Mouse (Mus musculus) granulocyte monocyte progenitor cell, adult 5-6 weeks (primary cell): ENCODE data around the gene Pde4b. TPM values are rescaled to one million over a fixed set of nuclear protein-coding genes. Genes with fewer than 3 reads are reported as not detected.
A peak's percentile ranks its signal among the peaks of the same experiment; 100 is the strongest.

Experiments used
- ATAC-seq: replicated peaks from 2 replicates; pipeline ENCODE4 v1.8.0; 2016; ENCODE audit warnings: mild to moderate bottlenecking, moderate TSS enrichment, inconsistent platforms; ENCODE audit not compliant: poor library complexity, severe bottlenecking
- total RNA-seq, 2 experiments: library from RNA; stranded (forward) in 1 of 2; stranded (reverse) in 1 of 2; fragments of 200-712, 200-1000 nt in 1 of 2; fragments of >200 nt in 1 of 2; fragmentation: Nextera tagmentation in 1 of 2; gene quantifications; 2 replicates each; pipeline ENCODE4 v1.2.3; 2014 to 2017

Pde4b gene
- total RNA-seq, 2 experiments from 2014 or later = 6.1 to 10.3 TPM

DNA sequence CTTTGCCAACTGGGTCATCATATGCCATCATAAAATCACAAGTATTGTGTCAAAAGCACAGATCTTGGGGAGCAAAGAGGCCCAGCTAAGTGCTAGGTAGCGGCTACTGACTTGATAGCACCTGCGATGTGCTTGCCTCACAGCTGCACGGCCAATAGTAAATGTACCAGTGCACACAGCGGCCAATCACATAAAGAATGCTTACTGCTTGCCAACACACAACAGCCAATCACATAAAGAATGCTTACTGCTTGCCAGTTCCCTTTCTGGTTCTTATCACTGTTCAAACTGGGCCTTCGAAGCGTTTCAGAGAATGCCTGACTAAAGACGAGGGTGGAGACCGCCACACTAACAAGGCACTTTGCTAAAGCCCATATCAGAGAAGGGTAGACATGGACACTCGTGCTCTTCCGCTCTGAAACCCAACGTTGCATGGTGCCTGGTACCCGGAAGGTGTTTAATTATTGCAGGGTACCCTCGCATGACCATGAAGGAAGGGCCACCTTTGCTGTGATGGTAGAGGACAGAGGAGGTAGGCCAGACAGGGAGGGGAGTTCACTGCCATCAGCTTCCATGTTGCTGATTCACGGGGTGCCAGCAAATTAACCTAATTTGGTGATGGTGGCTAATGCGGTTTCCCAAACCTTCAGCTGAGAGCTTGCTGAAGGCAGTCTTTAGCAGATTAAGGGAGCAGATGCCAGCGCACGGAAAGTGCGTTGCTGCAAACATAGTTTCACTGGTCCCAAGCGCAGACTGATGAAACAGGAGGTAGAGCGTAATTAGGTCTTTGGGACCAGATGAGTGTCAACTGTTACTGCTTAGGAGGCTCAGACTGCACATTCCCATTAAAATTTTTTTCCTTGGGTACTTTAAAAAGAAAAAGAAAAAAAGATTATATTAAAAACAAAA is 409.2 kb downstream of the Pde4b start:
- no peak for ATAC-seq

DNA sequence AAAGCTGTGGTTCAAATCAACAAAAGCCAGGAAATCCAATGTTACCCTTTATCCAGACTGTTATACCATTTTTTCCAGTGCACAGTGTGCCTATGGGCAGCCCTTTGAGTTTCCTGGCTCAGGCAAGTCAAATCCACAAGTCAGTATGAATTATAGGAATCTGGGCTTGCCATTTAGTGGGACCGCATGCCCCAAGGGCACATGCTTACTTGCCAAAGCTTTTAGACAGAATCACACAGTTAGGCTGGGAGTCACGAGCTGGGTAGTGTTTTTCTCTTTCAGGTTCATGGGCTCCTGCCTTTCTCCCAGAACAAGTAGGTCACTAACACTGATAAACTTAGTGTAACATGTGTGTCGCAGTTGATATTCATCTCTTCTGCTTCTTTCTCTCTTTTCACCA is 409.9 kb downstream of the Pde4b start:
- no peak for ATAC-seq

DNA sequence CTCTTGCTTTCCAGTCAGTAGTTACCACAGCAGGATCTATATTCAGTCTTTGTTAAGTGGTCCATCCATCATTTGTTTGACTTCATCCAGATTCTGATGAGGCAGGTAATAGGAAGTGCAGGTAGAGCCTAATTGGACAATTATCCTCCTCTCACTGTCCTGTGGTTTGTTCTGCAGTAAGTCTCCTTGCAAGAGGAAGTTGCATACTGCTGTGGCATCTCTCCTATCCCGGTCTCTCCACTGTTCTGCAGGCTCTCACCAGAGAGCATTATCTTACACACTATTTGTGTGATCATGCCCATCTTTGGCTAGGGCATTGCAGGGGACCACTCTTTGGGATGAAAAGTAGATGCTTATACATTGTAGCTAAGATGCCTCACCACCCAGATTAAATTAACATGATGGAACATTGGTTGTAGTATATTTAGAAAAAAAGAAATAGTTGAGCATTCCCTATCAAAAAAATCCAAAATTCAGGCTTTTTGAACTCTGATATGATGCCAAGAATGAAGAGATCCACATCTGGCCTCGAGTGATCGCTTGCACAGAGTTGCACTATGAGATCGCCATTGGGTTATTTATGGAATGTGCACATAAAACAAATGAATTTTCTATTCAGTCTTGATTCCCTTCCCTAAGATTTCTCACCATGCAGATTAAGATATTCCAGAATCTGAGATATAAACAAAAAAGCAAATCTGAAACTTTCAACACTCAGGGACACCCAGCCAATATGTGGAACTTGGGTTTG is 411.0 kb downstream of the Pde4b start:
- peak; percentile 57 for ATAC-seq

DNA sequence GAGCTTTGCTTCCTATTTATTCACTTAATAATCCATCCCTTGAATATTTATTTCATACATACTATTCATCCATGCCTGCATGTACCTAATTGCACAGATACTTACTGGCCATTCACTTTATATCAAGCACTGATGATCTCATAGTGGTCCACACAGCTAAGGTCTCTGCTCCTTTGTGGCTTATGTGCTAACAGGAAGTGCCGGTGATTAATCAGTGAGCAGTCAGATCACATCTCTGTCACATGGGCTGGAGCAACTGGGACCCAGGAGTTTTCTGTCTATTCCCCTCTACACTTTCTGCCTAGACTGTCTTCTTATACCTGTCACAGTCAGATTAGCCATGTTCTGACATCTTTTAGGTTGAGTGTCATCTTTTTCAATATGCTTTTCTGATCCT is 411.6 kb downstream of the Pde4b start:
- ATAC-seq = peak; percentile 88

DNA sequence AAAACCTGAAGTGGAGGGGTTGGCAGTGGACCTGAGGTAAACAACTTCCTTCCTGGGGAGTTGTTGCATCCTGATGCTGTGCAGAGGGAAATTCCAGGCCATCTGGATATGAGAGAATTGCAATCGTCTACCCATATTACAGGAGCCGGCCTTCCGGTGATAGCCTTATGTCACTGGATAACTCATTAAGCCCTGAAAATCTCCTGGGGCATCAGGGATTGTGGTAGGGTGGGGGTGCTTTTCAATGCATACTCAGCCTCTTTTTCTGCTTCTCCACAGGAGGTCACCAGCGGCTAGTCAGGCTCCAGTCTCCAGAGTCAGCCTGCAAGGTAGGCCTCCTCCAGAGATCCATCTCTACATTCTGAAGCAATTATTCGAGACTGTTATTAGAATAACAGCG is 418.4 kb downstream of the Pde4b start:
- no peak for ATAC-seq

DNA sequence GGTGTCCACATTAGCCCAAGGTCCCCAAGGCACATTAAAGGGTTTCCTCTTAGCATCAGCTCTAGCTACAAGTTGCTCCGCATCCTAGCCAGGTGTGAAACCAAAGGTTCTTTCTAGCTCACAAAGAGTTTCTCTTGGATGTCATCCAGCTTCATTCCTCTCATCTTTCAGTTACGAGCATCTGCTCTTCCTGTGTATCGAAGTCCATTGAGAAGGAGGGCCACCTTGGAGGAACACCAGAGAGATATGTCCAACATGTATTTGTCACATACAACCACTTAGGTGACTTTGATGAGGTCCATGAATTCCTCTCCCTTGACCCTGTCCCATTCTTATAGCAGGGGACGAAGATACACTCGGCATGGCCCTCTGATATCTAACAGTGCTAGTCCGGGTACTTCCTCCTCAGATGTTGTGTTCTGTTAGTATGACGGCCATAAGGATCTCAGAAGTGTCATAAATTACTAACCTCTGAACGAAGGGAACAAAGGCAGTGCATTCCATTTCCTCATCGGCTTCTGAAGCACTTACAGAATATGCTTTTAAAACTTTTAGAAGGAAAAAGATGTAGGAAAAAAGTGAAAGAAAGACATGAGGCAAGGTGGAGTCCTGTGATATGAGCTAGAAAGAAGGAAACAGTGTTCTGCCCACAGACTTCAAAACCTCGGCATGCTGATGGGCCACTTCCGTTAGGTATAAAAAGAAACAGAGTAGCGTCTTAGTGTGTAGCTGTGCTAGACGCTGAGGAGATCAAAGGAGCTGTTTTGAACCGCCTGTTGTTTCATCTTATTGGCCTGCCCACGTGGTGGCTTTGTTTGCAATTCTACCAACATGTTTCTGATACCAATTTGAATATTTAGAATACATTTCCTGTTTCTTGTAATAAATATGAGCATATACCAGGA is 419.3 kb downstream of the Pde4b start:
- ATAC-seq = peak; percentile 64

DNA sequence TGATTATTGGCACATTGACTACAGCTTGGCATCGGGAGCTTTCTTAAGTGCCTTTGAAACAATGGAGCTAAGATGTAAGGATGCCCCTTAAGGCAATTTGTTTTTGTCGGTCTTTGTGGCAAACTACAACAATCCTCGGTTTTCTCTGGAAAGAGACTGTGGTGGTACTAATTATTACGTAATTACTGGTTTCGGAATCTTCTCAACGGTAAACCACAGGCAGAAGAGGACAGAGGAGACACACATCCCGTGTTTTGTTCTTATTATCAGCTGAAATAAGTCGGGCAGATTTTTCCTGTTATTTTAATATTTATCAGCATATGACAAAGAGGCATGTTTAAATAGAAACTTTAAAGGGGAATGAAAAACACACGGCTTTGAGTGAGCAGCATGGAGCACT is 420.0 kb downstream of the Pde4b start:
- peak; percentile 64 for ATAC-seq

DNA sequence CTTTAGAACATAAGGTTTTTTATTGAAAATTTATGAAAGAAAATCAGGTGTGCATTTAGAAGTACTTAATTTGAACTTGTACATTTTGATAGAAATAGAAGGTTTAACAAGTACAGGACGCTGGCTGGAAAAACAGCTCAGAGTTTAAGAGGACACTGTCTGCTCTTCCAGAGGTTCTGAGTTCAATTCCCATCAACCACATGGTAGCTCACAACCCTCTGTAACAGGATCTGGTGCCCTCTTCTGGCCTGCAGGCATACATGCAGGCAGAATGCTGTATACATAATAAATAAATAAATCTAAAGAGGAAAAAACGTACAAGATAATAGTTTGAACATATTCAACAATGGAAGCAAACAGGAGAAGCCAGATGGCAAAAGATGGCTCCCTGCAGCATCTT is 420.4 kb downstream of the Pde4b start:
- no peak for ATAC-seq

DNA sequence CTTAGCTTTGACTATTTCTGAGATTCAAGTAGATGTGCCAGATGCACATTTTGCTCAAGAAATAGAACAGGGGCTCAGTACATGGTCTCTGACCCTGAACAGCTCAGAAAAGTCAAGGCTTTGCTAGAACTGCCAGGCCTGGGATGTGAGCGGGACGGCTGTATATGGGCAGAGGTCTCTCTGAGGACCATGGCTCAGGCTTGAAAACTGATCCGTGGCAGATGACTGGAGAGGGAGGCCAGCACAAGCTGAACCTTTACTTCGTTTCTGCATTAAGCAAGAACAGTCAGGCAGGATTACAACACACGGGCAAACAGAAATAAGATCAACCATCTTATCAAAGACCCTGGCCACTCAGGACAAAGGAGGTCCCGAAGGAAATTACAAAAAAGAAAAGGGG is 422.7 kb downstream of the Pde4b start:
- ATAC-seq = no peak

DNA sequence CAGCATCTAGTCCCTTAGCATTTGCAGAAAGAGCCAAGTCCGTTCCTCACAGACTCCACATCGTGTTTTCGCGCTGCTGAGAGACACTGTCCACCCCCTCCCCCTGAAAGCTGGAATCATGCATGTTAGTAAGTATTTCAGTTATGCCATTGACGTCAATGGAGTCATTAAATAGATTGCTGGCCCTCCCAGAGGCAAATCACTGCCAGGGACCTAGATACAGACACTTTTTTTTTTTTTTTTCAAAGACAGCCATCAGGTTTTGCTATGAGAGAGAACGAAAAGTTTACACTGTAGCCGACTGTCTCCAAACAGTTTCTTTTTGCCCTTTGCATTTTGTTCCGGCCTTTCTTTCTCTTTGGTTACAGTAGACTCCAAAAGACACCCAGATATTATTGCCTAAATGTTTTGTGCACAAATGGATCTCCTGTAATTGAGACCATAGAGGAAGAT is 423.6 kb downstream of the Pde4b start:
- ATAC-seq = 0 out of 2 replicates have a peak, but pooled peaks have one; percentile 12

DNA sequence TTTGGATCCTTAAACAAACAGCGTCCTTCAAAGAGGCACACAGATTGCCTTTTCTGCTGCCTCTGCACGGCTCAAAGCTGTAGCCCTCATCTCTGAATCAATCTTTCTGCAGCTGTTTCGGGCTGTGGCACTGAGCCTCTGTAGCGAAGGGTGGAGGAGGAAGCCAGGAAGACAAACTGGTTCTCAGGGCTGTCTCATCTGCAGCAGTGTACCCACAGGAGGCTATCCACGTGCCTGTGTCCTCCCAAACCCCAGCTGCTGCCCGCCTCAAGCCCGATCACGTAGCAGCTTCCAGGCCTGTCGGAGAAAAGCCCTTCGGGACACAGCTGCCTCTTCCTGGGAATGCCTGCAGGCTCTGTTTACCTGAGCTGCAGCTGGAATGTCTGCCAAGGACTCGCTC is 424.2 kb downstream of the Pde4b start:
- ATAC-seq = no peak

DNA sequence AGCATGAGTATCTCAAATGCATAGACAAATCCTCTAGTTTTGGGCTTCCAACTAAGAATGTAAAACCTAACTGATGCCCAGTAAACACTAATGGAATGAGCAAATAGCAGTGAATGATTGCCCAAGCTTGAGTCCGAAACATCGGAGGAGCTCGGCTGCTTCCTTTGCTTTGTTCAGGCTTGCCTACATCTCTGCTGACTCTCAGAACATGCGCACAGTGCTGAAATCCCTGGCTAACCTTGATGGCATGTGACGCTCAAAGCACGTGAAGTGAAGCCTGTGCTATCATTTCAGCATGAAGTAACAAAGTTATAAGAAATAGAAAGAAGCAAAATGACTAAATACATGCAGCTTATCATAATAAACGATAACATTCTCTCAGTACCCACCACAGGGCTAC is 425.6 kb downstream of the Pde4b start:
- ATAC-seq = no peak

DNA sequence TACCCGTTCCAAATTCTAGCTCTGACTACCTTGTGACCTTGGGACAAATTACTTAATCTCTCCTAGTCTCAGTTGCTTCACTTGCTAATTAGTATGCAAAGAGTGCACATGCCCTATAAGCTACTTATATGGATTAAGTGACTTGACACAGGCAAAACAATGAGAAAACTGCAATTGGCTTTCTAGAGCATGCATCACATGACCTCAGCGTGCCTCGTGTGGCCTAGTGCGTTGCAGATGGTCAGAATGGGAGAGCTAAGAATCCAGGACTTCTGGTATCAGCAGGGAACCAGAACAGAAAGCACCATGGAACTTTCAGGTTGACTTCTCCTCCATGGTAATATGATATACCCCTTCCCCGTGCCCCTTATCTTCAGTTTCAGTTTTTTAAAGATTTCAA is 426.2 kb downstream of the Pde4b start:
- ATAC-seq = no peak

DNA sequence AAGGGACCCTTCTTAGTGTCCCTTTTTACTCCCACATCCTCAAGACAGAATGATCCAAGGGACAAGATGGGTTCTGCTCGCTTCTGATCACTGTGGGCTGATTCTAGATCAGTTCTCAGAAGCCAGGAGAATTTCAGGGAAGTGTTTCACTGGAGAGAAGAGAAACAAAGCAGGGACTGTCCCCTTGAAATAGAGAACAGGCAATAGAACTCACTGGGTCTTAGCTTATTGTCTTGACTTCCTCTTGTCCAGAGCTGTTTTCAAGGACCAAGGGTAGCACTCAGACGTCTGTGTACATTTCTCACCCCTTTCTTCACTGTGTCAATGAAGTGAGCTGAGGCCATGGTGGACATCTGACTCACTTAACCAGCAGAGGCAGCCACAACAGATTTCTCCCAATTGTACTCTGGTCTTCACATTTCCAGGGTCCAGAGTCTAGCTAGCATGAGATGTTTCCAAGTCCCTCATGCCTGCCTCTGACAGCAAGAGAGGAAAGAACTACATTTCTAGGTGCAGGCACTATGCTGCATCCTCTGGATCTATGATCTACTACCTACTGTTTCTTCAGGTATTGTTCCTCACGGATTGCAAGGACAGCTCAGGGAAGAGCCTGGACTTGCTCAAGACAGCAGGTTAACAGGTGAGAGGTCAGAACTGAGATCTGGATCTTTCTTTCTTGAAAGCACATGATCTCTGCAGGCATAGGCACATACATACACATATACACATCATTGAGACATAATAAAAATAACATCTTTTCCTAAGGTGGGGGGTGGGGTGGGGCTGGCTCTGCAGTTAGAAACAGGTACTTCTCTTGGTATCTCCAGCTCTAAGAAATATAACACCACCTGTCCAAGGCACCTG is 427.9 kb downstream of the Pde4b start:
- peak; percentile 9 for ATAC-seq

DNA sequence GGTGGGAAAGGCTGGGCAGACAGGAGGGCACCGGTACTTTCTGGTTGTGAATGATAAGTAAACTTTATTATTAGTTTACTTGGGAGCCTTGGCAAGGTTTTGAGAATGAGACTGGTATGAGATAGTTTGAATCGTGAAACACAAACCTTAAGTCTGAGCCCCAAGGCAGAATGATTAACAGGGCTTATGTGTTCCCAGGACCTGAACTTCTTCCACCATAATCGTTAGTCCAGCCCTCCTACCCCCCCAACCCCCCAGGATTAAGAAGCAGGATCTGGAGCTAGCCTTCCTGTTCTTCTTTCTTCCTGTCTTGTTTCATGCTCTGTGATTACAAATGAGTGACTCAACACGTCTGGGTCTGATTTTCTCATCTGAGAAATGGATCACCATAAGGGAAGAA is 429.1 kb downstream of the Pde4b start:
- no peak for ATAC-seq

DNA sequence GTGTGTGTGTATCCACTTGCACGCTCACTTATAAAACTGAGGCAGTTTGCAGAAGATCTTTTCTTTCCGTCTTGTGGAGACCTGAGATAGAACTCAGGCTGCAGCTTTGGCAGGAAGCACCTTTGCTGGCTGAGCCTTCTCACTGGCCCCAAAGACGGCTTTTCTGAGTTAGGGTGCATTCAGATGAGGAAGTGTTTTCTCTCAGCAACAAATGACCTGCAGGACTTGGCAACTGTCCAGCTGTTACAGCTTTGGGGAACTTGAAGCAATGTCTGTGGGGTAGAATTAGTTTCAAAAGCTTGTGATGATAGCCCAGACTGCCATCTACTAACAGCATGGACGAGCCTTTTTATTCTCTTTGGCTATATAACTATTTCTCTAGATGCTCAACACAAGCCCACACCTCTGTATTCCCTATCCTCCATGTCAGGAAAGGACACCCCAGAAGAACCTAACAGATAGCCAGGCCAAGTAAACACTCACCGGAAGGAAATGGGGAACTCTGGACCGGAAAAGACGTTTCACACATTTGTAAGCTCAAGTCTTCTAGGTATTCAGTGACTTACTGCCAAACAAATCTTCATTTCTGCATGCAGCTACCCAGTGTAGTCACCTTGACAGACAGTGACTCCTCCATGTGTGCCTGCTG is 429.8 kb downstream of the Pde4b start:
- ATAC-seq = peak; percentile 68

DNA sequence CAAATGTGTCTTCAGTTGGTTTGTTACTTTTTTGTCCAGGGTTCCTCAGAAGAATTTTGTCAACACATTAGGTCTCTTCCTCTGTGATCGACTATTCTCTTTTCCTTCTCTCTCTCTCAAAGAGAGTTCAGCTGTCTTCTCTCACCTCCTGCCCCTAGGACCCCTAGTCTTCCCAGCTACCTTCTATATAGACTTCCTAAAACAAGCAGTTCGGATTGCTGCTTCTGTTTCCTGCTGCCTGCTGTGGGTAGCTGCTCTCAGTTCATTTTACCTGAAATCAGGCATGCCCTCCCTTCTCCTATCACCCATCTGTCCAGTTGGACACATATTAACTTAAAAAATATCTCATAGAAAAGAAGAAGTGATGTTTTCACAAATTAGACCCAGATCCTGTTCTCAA is 430.3 kb downstream of the Pde4b start:
- peak; percentile 31 for ATAC-seq

DNA sequence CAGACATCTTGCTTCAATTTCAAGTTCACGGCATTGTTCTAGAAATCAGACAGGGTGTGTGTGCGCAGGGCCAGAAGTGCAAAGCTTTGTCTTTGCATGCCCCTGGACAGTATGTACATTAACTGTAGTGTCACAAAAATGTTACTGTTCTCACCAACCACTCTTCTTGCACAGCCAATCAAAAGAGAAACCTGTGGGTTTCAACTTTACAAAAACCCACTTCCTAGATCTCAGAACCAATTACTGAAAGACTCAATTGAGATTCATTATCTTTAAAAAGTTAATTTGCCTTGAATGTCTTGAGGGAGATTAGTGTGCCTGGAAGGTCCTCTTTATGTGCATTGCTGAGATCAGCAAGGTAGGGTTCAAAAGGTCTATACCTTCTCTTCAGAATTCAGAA is 431.0 kb downstream of the Pde4b start:
- no peak for ATAC-seq

DNA sequence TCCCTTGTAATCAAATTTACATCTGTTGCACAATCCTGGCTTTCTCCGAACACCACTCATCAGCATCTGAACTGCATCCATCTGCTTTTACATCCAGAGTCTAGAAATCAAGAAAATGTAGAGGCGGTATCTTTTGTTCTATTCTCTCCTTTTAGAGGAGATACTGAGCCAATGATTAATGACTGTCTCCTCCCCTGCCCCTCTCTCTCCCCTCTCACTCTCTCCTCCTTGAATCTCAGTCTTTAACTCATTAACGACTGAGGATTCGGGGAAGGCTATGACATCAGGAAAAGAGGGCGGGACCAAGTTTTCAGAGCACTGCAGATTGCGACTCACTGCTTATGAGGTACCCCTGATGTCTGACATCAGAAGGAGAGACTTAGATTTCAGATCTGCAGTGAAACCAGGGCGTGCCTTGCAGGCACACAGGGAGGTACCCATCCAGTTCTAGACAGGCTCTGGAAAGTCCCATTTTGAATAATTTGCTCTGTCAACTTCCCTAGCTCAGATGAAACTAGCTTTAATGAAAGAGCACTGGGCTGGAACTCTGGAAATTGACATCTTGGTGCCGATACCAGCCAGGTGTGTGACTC is 433.4 kb downstream of the Pde4b start:
- no peak for ATAC-seq
